Mouse (Mus musculus) heart, postnatal 0 days (tissue): ENCODE data around the gene Lpin1.

ENCODE experiments used
- CTCF ChIP-seq: IDR thresholded peaks from 2 replicates; pipeline ENCODE4 v1.5.1; 2016; ENCODE audit warnings: antibody characterized with exemption, control low read depth, low read depth
- EP300 ChIP-seq: IDR thresholded peaks from 2 replicates; pipeline ENCODE4 v1.6.1; 2016; ENCODE audit warnings: antibody characterized with exemption, low read depth

- TF ChIP-seq EP300 (no peak), CTCF (no peak)
Observed at GRCm38 (mm10) chr12:16515183-16515582, 95.6 kb downstream of the Lpin1 start.
